Mouse (Mus musculus) liver, adult 2 months (tissue): ENCODE results near the gene Ptpdc1. TPM values are rescaled to one million over a fixed set of nuclear protein-coding genes. Genes with fewer than 3 reads are reported as not detected.

ENCODE experiments used
- DNase-seq: peaks from one replicate; pipeline ENCODE4 v3.0.0-alpha.2; 2011; ENCODE audit warnings: low read depth, low spot score; ENCODE audit errors: extremely low read depth
- H3K27ac ChIP-seq: fragments of 200-500 bp; replicated peaks from 2 replicates; pipeline ENCODE4 v1.5.1; 2012; ENCODE audit warnings: low read depth, mild to moderate bottlenecking, control low read depth, inconsistent platforms, low read length; ENCODE audit not compliant: insufficient read depth
- H3K27me3 ChIP-seq: fragments of 200-500 bp; 2 replicates; pipeline ENCODE4 v1.6.1; 2012; ENCODE audit warnings: mild to moderate bottlenecking, moderate library complexity, low read length, inconsistent platforms; ENCODE audit not compliant: control insufficient read depth, insufficient read depth
- H3K36me3 ChIP-seq: fragments of 200-500 bp; 2 replicates; pipeline ENCODE4 v1.6.1; 2012; ENCODE audit warnings: low read length, inconsistent platforms; ENCODE audit not compliant: control insufficient read depth, insufficient read depth
- H3K4me1 ChIP-seq: fragments of 200-500 bp; 2 replicates; pipeline ENCODE4 v1.6.1; 2011; ENCODE audit warnings: low read length; ENCODE audit not compliant: control insufficient read depth, insufficient read depth
- H3K4me3 ChIP-seq: fragments of 200-500 bp; 2 replicates; pipeline ENCODE4 v1.5.1; 2011; ENCODE audit warnings: low read depth, mild to moderate bottlenecking, control low read depth, low read length, moderate library complexity; ENCODE audit not compliant: insufficient read depth
- H3K79me2 ChIP-seq: fragments of 200-500 bp; 2 replicates; pipeline ENCODE4 v1.6.1; 2012; ENCODE audit warnings: inconsistent platforms, mild to moderate bottlenecking, low read length, moderate library complexity; ENCODE audit not compliant: control insufficient read depth, insufficient read depth
- H3K9ac ChIP-seq: fragments of 200-500 bp; 2 replicates; pipeline ENCODE4 v1.6.1; 2012; ENCODE audit warnings: low read depth, mild to moderate bottlenecking, control low read depth, inconsistent platforms, low read length
- CTCF ChIP-seq: fragments of 200-500 bp; IDR thresholded peaks from 2 replicates; pipeline ENCODE4 v1.5.1; 2011; ENCODE audit warnings: low read depth, low read length, control low read depth
- POLR2A ChIP-seq: fragments of 200-500 bp; IDR thresholded peaks from 2 replicates; pipeline ENCODE4 v1.6.1; 2011; ENCODE audit warnings: low read length, control low read depth; ENCODE audit not compliant: insufficient read depth; ENCODE audit errors: extremely low read depth
- WGBS: fragments of 180-500 bp; shearing (Covaris S2); methylation state at CpG from one replicate; pipeline ENCODE4 v1.1.7; 2018; 5-methylcytosine and 5-hydroxymethylcytosine counted together
- polyA plus RNA-seq: library from polyadenylated mRNA; depleted of rRNA; stranded (reverse); fragments of >200 nt; gene quantifications from 2 replicates; pipeline ENCODE4 v1.2.3, GENCODE M21; 2012
- total RNA-seq: library from RNA; depleted of rRNA; stranded (reverse); fragments of >200 nt; gene quantifications from 2 replicates; pipeline ENCODE4 v1.2.3, GENCODE M21; 2014

The Ptpdc1 gene
- total and polyA plus RNA-seq, 2 experiments, result 0.32 to 1.3 TPM

DNA sequence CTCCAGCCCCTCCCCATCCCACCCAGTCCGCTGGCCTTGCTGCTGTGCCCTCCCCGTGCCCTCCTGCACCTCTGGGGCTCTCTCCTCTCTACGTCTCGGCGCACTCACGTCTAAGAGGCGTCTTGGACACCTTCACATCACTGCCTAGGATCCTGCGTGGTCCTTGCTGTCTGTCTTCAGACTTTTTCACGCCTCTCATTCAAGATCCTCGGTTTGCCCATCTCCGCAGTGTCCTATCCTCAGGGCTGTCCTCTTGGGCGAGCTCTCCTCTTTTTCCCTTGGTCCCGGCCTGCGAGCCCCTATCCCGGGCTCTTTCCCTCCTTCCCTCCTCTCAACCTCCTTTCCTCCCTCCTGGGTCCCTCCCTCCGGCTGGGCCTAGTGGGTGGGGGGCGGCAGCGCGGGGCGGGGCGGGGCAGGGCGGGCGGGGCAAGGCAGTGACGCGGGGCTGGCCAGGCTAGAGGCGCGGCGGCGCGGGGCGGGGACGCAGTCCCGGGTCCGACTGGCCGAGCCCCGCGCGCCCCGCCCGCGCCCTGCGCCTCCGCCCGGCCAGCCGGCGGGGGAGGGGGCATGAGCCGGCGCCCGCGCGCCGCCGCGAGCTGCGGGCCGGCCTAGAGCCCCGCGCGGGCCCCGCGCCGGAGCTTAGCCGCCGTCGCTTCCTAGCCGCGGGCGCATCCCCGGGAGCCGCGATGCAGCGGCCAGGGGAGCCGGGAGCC, 37.1 kb upstream of the Ptpdc1 start, which contains the start of gene Barx1:
Barx1 (plus strand) TSS at position 568 of the 713 bp plus-strand sequence.
- Histone ChIP-seq H3K9ac (no peak within 1 kb of the TSS), H3K79me2 (no peaks in the 10 kb centered on the region), H3K4me1 (peaks cover 3% of the 10 kb centered on the region; the same call in 1 of the 2 replicates), H3K27ac (no peak within 1 kb of the TSS), H3K36me3 (no peaks in the 10 kb centered on the region), H3K4me3 (no peak within 1 kb of the TSS), H3K27me3 (peaks cover 41% of the 10 kb centered on the region)
- WGBS, result 1% methylated on average over 62 of the region's 73 CpGs
- DNase-seq, result no peak
- TF ChIP-seq POLR2A (no peak), CTCF (no peak)

DNA sequence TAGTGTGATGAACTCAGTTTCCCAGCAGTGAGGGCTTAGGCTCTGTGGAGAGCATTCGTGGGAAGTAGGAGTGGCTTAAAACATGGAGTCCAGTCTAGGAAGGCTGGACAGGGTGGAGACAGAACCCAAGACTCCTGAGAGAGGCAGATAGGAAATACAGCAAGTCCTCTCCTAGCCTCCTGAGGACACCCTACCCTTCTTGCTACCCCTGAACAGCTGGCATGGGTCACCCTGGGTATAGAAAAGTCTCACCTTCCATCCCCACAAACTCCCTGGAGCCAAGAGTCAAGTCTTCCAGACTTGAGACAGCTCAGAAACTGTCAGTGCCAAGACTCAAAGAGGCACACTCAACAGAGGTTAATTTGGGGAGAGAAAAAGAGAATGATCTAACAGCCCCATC, 36.1 kb upstream of the Ptpdc1 start:
- peaks cover 3% of the 10 kb centered on the region; the same call in 1 of the 2 replicates for H3K4me1 ChIP-seq
- H3K36me3 ChIP-seq, result no peaks in the 10 kb centered on the region
- no peak overlapping the region for H3K4me3 ChIP-seq
- no peak for TF ChIP-seq POLR2A
- no peak for TF ChIP-seq CTCF
- no peak overlapping the region for H3K27ac ChIP-seq
- no peak for DNase-seq
- peaks cover 40% of the 10 kb centered on the region for H3K27me3 ChIP-seq
- 0% methylated on average over 1 of the region's 1 CpGs for WGBS
- no peak overlapping the region for H3K9ac ChIP-seq
- H3K79me2 ChIP-seq, result no peaks in the 10 kb centered on the region

DNA sequence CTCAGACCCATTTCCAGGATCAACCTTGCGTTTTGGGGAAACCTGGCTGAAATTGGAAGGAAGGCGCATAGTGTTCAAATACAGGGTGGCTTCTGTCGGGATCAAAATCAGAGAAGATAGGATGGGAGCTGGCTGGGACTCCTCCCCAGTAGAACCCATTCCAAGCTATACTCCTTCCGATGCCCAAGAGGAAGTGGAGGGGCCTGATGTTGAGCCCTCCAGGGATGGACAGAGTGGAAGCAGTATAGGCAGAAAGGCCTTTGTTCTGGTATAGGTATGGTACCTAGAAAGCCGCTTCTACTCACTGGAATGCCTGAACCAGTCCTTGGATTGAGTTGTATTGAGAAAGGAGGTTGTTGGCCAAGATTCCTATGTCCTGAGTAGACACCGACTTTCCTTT, 35.3 kb upstream of the Ptpdc1 start:
- H3K4me1 ChIP-seq, result peaks cover 3% of the 10 kb centered on the region; the same call in 1 of the 2 replicates
- H3K9ac ChIP-seq, result no peak overlapping the region
- H3K27ac ChIP-seq, result no peak overlapping the region
- no peak overlapping the region for H3K4me3 ChIP-seq
- no peak for DNase-seq
- no peaks in the 10 kb centered on the region for H3K79me2 ChIP-seq
- H3K36me3 ChIP-seq, result no peaks in the 10 kb centered on the region
- WGBS, result 26% methylated on average over 6 of the region's 6 CpGs
- peaks cover 35% of the 10 kb centered on the region for H3K27me3 ChIP-seq
- TF ChIP-seq POLR2A, result no peak
- no peak for TF ChIP-seq CTCF

DNA sequence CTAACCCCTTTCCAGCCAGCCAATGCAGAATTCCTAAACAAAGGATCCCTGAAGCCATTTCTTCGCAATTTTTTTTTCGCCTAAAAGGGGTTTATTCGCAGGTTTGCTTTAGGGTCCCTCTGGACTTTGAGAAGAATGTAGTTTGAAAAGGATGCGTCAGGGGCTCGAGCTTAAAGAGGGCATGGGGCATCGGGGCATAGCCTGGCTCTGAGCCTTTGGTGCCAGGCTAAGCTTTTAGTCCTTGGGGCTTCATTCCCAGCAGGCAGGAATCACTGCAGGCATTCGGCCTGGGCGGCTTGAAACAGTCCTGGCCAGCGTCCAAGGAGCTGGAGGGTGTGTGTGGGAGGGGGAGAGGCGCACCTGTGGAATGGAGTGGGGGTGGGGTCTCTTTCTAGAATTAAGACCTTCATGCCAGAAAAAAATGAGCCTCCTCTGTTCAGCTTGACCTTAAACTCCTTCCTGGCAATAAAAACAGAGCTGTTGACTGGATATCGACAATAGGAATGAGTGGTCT, 34.8 kb upstream of the Ptpdc1 start:
- 9% methylated on average over 11 of the region's 11 CpGs for WGBS
- Histone ChIP-seq H3K79me2 (no peaks in the 10 kb centered on the region), H3K36me3 (no peaks in the 10 kb centered on the region), H3K4me3 (no peak overlapping the region), H3K27ac (no peak overlapping the region), H3K9ac (no peak overlapping the region), H3K4me1 (peaks cover 3% of the 10 kb centered on the region; the same call in 1 of the 2 replicates), H3K27me3 (peaks cover 33% of the 10 kb centered on the region)
- no peak for DNase-seq
- TF ChIP-seq CTCF (no peak), POLR2A (no peak)

DNA sequence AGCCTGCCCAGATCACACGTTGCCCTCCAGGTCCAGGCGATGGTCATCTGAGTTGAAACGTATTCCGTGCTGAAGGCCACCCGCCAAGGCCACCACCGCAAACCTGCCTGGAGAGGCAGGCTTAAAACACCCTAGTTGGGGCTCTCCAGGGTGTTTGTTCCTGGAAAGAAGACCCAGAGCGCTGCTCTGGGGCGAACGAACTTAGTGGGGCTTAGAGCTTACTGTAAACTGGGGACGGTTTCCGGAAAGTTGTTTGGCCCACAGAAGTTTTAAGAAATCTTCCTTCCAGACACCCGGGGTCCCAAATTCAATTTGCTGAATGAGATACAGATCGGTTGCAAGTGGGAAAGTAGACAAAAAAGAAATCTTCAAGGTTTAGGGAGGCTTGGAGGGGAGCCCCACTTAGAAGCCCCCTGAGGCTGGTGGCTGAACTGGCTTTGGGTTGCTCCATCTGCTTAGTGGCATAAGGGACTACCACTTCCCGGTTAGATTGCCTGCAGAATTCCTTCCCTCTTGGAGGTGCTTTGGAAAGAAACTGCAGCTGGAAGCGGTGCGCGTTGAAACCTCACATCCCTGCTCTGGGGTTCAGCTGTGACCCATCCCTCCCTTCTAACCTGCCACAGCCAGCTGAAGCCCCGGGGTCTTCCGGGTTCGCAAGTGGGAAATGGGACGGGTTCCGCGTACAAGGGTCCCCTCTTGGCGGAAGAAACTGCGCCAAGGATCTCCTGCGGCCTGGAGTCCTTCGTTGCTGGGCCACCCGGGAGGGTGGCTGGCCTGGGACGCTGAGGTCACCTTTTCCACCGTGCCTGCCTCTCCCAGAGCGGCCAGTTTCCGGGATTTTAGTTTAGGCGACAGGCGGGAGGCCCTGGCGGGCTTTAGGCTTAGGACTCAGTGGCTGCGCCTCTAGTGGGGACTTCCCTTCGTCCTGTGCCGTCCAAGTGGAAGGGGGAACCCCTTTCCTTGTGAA, 34.1 kb upstream of the Ptpdc1 start:
- Histone ChIP-seq H3K4me3 (peak overlapping the region; percentile 13; the same call in 1 of the 2 replicates), H3K27me3 (peaks cover 33% of the 10 kb centered on the region)

More for the DNA sequence above, 34.1 kb upstream of the Ptpdc1 start:
- Histone ChIP-seq H3K4me1 (peaks cover 3% of the 10 kb centered on the region; the same call in 1 of the 2 replicates), H3K9ac (no peak overlapping the region), H3K36me3 (no peaks in the 10 kb centered on the region), H3K27ac (no peak overlapping the region), H3K79me2 (no peaks in the 10 kb centered on the region)
- no peak for TF ChIP-seq CTCF
- TF ChIP-seq POLR2A, result no peak
- DNase-seq, result no peak
- 6% methylated on average over 38 of the region's 38 CpGs for whole genome bisulfite sequencing
